Mouse (Mus musculus) megakaryocyte, adult 5-6 weeks (primary cell): ENCODE results near the gene Cd274. TPM values are rescaled to one million over a fixed set of nuclear protein-coding genes. Genes with fewer than 3 reads are reported as not detected.
"Not testable (repeated sequence)": the region's sequence is repeated elsewhere in the genome, so short reads cannot be mapped to it uniquely, and the experiment has no call there.

Experiments used
- ATAC-seq: 2 replicates; pipeline ENCODE4 v1.8.0; 2016; ENCODE audit warnings: mild to moderate bottlenecking, inconsistent platforms; ENCODE audit not compliant: poor library complexity, severe bottlenecking
- total RNA-seq, 2 experiments: library from RNA; stranded (forward) in 1 of 2; stranded (reverse) in 1 of 2; fragments of 153-499, 151-499 nt in 1 of 2; fragments of 221-1000, 200-1000 nt in 1 of 2; gene quantifications; 2 replicates each; pipeline versions ENCODE4 v1.2.3 to v1.2.4; 2015 to 2017

The Cd274 gene
- total RNA-seq, 2 experiments from 2014 or later = 2.6 to 4.1 TPM

DNA sequence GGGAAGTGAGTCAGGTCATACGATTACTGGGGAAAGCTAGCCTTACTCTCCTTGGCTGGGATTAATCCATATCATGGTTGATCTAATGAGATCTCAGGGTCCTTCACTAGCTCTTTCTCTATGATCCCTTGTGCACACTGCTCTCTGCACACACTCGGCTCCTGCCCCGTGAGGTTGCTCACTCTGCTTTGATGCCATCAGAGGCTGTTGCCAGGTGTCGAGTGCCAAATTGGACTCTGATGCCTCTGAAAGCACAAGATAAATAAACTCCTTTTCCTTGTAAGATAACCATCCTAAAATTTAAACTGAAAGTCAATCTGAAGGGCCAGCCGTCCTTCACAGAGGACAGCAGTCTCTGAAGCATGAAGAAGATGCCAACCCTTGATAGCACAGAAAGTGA, 23.2 kb downstream of the Cd274 start:
- no peak for ATAC-seq

DNA sequence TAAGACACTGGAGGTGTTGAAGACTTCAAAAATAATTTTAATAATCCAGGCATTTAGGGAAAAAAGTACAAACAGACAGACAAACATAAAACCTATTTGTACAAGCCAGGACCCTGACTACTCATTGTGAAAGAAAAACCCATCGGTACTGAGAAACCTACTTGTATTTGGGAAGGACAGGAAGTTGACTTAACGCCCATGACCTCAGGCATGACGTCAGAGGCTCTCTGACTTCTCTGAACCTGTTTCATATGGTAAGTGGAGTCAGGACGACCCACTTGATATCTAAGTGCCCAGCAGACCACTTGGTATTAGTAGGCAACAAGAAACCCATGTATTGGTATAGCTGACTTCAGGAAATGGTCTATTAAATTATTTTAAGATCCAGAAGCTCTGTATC, 24.0 kb downstream of the Cd274 start:
- no peak for ATAC-seq

- ATAC-seq = no peak
Observed at GRCm38 (mm10) chr19:29393333-29393732, 26.1 kb downstream of the Cd274 start.

GRCm38 (mm10) chr19:29394721-29395120, 27.5 kb downstream of the Cd274 start:
- ATAC-seq = no peak

GRCm38 (mm10) chr19:29396353-29396752, 29.1 kb downstream of the Cd274 start:
- ATAC-seq = no peak

DNA sequence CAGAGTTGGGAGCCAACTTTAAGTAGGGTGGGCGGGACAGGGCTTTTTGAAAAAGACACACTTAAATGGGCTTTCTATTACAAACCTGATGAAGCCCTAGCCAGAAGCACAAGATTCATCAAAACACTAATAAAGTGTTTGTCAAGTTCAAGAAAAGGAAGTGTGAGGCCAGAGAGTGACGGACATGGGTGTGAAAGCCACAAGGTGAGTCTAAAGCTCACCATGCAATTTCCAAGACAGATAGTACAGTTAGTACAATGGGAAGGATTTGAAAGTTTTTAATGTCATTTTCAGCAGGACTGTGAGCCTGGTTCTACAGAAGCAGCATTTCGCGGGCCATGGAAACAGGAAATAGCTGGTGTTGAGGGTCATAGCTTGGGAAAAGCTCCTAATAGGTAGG, 32.5 kb downstream of the Cd274 start:
- peak; percentile 56 for ATAC-seq

DNA sequence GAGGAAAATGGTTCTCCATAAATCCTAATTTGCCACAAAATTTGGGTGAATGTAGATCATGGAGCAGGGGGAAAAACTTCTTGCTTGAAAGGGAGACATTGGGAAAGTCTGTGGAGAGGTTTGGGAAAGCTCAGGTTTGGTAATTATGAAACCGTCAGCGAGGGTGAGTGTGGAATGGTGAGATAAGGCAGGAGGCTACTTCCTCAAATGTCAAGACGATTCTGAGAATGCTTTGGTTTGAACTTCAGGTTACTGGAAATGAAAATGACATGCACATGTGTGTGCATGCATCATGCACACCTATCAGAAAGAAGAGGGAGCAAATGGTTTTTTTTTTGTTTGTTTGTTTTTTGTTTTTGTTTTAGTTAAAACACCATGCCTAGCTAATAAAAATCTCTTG, 33.2 kb downstream of the Cd274 start:
- ATAC-seq = peak; percentile 49; the same call in 1 of the 2 replicates

DNA sequence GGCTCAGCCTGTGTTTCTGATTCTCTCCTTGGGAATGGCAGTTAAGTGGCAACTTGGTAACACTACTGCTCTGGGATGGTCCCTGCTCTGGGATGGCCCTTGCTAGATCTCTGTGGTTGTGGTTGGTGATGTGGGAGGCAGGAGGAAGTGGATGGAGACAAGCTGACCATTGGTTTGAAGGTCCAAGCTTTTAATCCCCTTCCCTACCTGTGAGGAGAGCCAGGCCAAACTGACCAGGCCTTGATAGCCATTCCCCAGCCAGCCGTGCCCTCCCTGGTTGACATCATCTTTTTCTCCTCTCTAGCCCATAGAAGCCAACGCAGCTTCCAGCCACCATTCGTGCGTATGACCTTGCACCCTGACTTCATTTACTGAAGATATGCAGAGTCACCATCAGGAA, 35.4 kb downstream of the Cd274 start:
- ATAC-seq = no peak

DNA sequence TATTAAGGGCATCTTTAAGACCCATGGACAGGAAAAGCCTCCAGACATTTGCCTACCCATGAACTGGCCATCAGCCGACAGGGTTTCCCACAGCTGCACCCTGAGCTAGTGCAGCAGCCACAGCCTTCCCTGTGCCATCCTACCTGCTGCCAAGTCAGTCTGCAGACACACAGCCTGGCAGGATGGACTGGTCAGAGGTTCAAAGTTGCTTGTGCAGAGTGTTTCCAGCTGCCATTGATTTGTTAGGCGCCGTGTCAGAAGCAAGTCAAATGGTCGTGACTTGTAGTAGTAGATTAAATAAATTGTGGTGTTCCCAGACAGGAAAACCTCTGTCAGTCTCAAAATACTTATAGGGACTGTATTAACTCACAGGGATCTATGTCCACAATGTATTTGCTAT, 36.0 kb downstream of the Cd274 start:
- no peak for ATAC-seq

DNA sequence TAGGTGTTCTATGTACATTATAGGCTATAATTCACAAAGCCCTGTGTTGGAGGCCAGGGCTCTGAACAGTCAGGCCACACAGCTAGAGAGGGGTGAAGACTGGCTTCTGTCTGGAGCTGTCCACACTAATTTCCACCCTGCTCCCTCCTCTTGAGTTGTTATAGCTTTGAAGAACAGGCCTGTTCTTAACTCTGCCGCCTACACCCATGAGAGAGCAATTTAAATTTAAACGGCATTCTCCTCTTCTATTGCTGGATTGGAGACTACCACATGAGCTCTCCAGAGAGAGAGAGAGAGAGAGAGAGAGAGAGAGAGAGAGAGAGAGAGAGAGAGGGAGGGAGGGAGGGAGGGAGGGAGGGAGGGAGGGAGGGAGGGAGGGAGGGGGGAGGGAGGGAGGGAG, 38.1 kb downstream of the Cd274 start:
- no peak for ATAC-seq

- ATAC-seq = no peak
Observed at GRCm38 (mm10) chr19:29406042-29407017, 39.1 kb downstream of the Cd274 start.

GRCm38 (mm10) chr19:29410619-29411018, 43.4 kb downstream of the Cd274 start, which contains the start of gene Pdcd1lg2:
Gene Pdcd1lg2 (plus strand): TSS chr19:29410919.
- ATAC-seq = no peak

GRCm38 (mm10) chr19:29412476-29413420, 45.5 kb downstream of the Cd274 start:
- no peak for ATAC-seq

- ATAC-seq = peak; percentile 66
Observed at GRCm38 (mm10) chr19:29414513-29414912, 47.3 kb downstream of the Cd274 start.

- ATAC-seq = not testable (repeated sequence)
Observed at GRCm38 (mm10) chr19:29414917-29415316, 47.7 kb downstream of the Cd274 start.

- no peak for ATAC-seq
Observed at GRCm38 (mm10) chr19:29416393-29416902, 49.2 kb downstream of the Cd274 start.

DNA sequence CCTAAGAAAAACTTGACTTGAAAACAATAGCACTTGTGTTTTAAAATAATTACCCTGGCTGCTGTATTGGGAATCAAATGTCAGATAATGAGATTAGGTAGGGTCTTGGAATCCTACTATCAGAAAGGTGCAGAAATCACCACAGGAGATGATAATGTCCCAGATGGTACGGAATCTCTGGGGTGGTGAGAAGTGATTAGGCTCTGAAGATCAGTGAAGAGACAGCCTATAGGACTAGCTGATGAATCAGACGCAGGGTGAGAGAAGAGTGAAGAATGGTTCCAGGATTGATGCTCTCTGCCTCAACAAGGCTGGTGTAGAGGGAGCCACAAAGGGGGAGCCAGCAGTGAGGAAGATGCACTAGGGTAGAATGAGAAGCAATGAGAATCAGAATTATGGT, 49.9 kb downstream of the Cd274 start:
- ATAC-seq = no peak

GRCm38 (mm10) chr19:29417894-29418293, 50.6 kb downstream of the Cd274 start:
- no peak for ATAC-seq

DNA sequence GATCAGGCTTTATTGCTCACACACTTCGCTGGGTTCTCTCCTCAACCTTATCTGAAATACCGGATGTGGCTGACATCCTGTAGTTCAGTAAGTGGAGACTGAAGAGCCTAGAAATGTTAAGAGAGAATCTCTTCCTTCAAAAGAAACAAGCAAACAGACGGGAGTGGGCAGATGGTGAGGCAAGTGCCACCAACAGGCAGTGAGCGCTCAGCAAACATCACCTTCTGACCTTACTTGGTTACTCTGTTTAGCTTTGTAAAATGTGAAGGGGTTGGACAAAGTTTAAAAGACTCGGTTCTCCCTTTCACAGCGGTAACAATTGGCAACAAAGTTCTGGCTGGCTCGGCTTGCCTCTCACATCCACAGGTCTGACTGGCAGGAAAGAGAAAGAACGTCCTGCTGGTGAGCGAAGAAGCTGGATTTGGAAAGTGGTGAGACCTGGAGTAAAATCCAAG, 51.4 kb downstream of the Cd274 start:
- peak; percentile 42; the same call in 1 of the 2 replicates for ATAC-seq

DNA sequence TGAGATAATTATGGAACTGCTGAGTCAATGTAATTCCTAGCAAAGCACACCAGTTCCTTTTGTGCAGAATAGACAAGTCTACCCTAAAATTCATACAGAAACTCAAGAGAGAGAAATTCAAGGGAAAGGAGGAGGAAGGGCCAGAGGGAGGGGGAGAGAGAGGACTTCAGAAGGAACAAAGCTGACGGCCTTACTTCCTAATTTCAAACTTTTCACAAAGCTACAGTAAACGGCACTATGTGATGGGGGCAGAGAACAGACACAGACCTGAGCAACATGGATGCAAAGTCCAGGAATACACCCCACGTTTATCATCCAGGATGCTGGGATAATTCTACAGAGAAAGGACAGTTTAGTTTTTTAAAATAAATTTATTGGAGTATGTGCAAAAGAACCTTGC, 52.3 kb downstream of the Cd274 start:
- ATAC-seq = peak; percentile 41; the same call in 1 of the 2 replicates

DNA sequence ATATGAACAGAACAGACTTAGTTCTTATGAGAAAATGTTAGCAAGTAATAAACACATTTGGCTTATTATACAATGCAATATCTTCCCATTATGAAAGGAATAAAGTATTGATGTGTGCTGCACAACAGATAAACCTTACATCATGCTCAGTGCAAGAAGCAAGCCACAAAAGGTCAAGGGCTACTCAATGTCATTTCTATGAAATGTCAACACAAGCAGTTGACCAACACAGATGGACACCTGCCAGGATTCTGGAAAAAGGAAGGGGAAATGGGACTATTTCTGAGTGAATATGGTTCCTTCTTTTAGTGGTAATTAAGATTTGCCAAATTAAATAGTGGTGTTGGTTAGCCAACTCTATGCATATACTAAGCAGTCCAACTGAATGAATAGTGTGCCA, 52.7 kb downstream of the Cd274 start:
- peak; percentile 61 for ATAC-seq
